Mouse (Mus musculus) ES-Bruce4 (cell line): ENCODE measurements around the gene Hand1.

Experiments used
- CTCF ChIP-seq: IDR thresholded peaks from one replicate; pipeline ENCODE4 v1.8.1; 2011; ENCODE audit warnings: low read depth, low read length
- EP300 ChIP-seq: IDR thresholded peaks from 2 replicates; pipeline ENCODE4 v1.6.1; 2011; ENCODE audit warnings: low read depth, low read length; ENCODE audit not compliant: insufficient read depth
- POLR2A ChIP-seq: IDR thresholded peaks from one replicate; pipeline ENCODE4 v1.8.1; 2011; ENCODE audit warnings: low read length; ENCODE audit not compliant: insufficient read depth

GRCm38 (mm10) chr11:57835331-57835730 lies 2.7 kb upstream of the Hand1 start:
- no peak for TF ChIP-seq CTCF
- TF ChIP-seq EP300 = no peak
- no peak for TF ChIP-seq POLR2A
